Mouse (Mus musculus): ENCODE measurements around the gene Ppig. TPM values are rescaled to one million over a fixed set of nuclear protein-coding genes. Genes with fewer than 3 reads are reported as not detected.

Ppig gene
- total and polyA plus RNA-seq, 2 experiments from 2014 or later, result 13.6 to 140 TPM

DNA sequence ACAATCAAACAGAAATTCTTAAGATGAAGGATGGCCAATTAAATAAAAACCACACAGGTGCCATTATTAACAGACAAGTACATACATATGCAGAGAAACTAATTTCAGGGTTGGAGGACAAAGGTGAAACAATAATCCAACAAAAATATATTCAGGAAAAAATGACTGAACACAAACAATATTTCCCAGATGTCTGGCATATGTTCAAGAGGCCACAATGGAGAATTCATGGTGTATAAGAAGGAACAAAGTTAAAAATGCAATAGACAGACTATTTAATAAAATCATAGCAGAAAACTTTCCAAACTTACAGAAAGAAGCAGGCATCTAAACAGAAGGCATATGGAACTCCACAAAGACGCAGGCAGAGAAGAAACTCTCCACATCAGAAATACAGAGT is 42.4 kb downstream of the Ppig start:
- no peaks in the 10 kb centered on the region for H3K27me3 ChIP-seq (ENCODE audit: insufficient read depth, low read length)
- ATAC-seq (ENCODE audit: low FRiP score) (no peak), DNase-seq (ENCODE audit: low spot score) (no peak)
- H3K4me3 ChIP-seq (ENCODE audit: low read depth, low read length), result no peak overlapping the region
- H3K4me2 ChIP-seq (ENCODE audit: low read depth, low read length, poor library complexity, severe bottlenecking), result no peak overlapping the region
- no peak overlapping the region for H3K27ac ChIP-seq (ENCODE audit: low read depth, low read length)
- TF ChIP-seq CTCF (IDR thresholded peaks at IDR 0.05), result no peak
- no peak overlapping the region for H3K9ac ChIP-seq (replicated peaks; ENCODE audit: low read length, poor library complexity, severe bottlenecking)
- H3K36me3 ChIP-seq (ENCODE audit: insufficient read depth, low read length), result no peaks in the 10 kb centered on the region
- H3K9me3 ChIP-seq (ENCODE audit: low read length), result no peaks in the 10 kb centered on the region
- H3K4me1 ChIP-seq (ENCODE audit: insufficient read depth, low read length), result no peaks in the 10 kb centered on the region
- WGBS, result 88% methylated on average over 1 of the region's 1 CpGs

DNA sequence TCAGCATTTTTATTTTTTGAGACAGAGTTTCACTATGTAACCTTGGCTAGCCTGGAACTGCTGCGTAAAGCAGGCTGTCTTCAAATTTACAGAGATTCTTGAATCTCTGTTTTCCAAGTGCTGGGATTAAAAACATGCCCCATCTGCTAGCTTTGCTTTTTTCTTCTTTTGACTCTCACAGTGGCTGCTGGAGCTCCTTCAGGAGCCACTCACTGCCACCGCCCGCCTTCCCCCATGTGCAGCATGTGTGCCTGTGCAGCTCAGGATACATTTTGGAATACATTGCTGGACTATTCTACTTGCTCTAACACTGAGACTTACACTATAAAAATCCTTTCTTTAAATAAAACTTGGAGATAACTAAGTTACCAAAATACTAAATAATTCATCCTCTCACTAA is 51.0 kb downstream of the Ppig start:
- Histone ChIP-seq H3K9me3 (ENCODE audit: low read length) (no peaks in the 10 kb centered on the region), H3K4me3 (ENCODE audit: low read depth, low read length) (no peak overlapping the region), H3K27ac (ENCODE audit: low read depth, low read length) (no peak overlapping the region), H3K36me3 (ENCODE audit: insufficient read depth, low read length) (no peaks in the 10 kb centered on the region; the same call in 1 of the 2 replicates), H3K9ac (replicated peaks; ENCODE audit: low read length, poor library complexity, severe bottlenecking) (no peak overlapping the region), H3K27me3 (ENCODE audit: insufficient read depth, low read length) (no peaks in the 10 kb centered on the region), H3K4me2 (ENCODE audit: low read depth, low read length, poor library complexity, severe bottlenecking) (no peak overlapping the region), H3K4me1 (ENCODE audit: insufficient read depth, low read length) (no peaks in the 10 kb centered on the region)
- no peak for ATAC-seq (ENCODE audit: low FRiP score)
- TF ChIP-seq CTCF (IDR thresholded peaks at IDR 0.05), result no peak
- DNase-seq (ENCODE audit: low spot score), result no peak
- WGBS, result 97% methylated on average over 3 of the region's 3 CpGs

DNA sequence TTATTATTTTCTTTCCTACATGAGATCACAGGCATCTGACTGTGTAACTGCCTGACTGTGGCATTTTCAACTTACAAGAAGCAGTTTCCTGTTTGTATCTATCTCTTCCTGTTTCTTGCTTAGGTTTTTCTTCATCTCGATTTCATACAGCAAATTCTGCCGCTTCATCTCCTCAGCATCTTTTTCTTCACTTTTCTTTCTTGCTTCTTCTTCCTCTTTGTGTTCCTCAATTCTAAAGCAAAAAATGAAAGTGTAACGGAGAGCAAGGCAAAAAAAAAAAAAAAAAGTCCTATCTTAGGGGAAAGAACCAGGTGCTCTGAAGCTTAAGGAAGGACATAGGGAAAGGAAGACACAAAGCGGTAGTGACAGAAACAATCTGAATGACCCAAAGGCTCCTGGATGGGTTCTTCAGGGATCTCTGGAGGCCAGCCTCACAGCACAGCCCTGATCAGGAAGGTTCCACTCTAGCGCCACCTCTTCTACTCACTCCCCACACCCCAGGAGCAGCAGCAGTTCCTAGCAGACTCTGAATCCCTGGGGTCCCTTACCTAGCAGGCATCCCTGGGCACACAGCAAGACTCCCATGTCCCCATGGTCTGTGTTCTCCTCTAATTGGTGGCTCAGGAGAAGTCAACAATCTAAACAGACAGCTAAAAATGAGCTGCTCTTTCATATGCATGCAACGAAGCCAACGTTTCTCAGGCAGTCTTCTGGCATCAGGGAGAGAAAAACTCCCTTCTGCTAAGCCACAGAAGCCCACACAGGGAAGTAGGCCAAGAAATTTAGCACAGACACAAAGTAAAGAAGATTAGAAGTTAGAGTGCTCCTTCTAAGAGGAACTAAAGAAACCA is 55.9 kb downstream of the Ppig start:
- H3K9ac ChIP-seq (replicated peaks; ENCODE audit: low read length, poor library complexity, severe bottlenecking), result no peak overlapping the region
- H3K27ac ChIP-seq (ENCODE audit: low read depth, low read length), result no peak overlapping the region
- H3K36me3 ChIP-seq (ENCODE audit: insufficient read depth, low read length), result peaks cover 3% of the 10 kb centered on the region; the same call in 1 of the 2 replicates
- H3K4me3 ChIP-seq (ENCODE audit: low read depth, low read length), result no peak overlapping the region
- no peaks in the 10 kb centered on the region for H3K27me3 ChIP-seq (ENCODE audit: insufficient read depth, low read length)
- H3K9me3 ChIP-seq (ENCODE audit: low read length), result no peaks in the 10 kb centered on the region
- DNase-seq (ENCODE audit: low spot score) (no peak), ATAC-seq (ENCODE audit: low FRiP score) (no peak)
- TF ChIP-seq CTCF (IDR thresholded peaks at IDR 0.05), result no peak
- H3K4me2 ChIP-seq (ENCODE audit: low read depth, low read length, poor library complexity, severe bottlenecking), result no peak overlapping the region
- 75% methylated on average over 7 of the region's 7 CpGs for whole genome bisulfite sequencing
- no peaks in the 10 kb centered on the region for H3K4me1 ChIP-seq (ENCODE audit: insufficient read depth, low read length)

DNA sequence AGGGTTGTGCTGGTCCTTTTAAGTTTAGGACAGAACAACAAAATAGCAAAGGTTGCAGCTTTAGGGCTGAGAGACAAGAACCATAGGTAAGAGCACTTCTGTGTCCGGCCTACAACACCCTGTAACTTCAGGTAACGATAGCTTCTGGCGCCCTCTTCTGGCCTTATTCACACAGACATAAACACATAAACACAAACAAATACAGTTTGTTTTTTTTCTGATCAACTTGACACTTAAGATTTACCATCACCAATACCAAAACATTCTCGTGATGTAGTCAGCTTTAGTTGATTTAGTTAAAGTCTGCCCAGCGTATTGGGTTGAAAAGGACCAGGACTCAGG is 56.5 kb downstream of the Ppig start:
- Histone ChIP-seq H3K27ac (ENCODE audit: low read depth, low read length) (no peak overlapping the region), H3K36me3 (ENCODE audit: insufficient read depth, low read length) (peaks cover 3% of the 10 kb centered on the region; the same call in 1 of the 2 replicates), H3K9ac (replicated peaks; ENCODE audit: low read length, poor library complexity, severe bottlenecking) (no peak overlapping the region), H3K4me2 (ENCODE audit: low read depth, low read length, poor library complexity, severe bottlenecking) (no peak overlapping the region), H3K4me1 (ENCODE audit: insufficient read depth, low read length) (no peaks in the 10 kb centered on the region), H3K27me3 (ENCODE audit: insufficient read depth, low read length) (no peaks in the 10 kb centered on the region), H3K4me3 (ENCODE audit: low read depth, low read length) (no peak overlapping the region), H3K9me3 (ENCODE audit: low read length) (no peaks in the 10 kb centered on the region)
- peak; percentile 24 for DNase-seq (ENCODE audit: low spot score)
- WGBS, result 43% methylated on average over 5 of the region's 5 CpGs
- TF ChIP-seq CTCF (IDR thresholded peaks at IDR 0.05), result peak; percentile 50
- ATAC-seq (ENCODE audit: low FRiP score), result no peak

DNA sequence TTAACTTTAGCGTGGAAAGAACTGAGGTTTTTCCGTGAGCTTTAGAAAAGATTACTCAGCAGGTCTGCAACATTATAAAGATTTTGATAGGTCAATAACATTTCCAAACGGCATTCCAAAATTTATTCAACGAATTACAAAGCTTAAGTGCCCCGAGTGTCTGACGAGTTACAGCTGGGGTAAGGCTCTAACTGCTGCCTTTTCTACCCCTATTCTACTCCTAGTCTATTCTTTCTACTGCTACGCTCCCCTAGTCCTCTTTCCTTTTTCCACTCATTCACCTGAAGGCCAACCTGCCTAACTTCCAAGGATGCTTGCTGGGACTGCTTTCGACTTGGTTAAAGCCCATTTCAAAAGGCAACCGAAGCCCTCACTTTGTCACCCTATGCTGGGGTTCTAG is 66.6 kb downstream of the Ppig start:
- Histone ChIP-seq H3K4me3 (ENCODE audit: low read depth, low read length) (peak overlapping the region; percentile 67), H3K36me3 (ENCODE audit: insufficient read depth, low read length) (0 out of 2 replicates have a peak, but pooled peaks cover 3% of the 10 kb centered on the region), H3K9ac (replicated peaks; ENCODE audit: low read length, poor library complexity, severe bottlenecking) (peak overlapping the region; percentile 66), H3K27ac (ENCODE audit: low read depth, low read length) (peak overlapping the region; percentile 86), H3K4me2 (ENCODE audit: low read depth, low read length, poor library complexity, severe bottlenecking) (peak overlapping the region; percentile 83), H3K27me3 (ENCODE audit: insufficient read depth, low read length) (no peaks in the 10 kb centered on the region), H3K4me1 (ENCODE audit: insufficient read depth, low read length) (no peaks in the 10 kb centered on the region), H3K9me3 (ENCODE audit: low read length) (no peaks in the 10 kb centered on the region)
- DNase-seq (ENCODE audit: low spot score) (no peak), ATAC-seq (ENCODE audit: low FRiP score) (peak; percentile 34; the same call in 1 of the 2 replicates)
- 29% methylated on average over 9 of the region's 9 CpGs for WGBS
- TF ChIP-seq CTCF (IDR thresholded peaks at IDR 0.05), result no peak

GRCm38 (mm10) chr2:69789429-69790069 is 67.2 kb downstream of the Ppig start, which contains the start of the genes Ccdc173 and Phospho2:
Gene Ccdc173 (minus strand): TSS chr2:69789575.
Gene Phospho2 (plus strand): TSS chr2:69789623.
- ATAC-seq (ENCODE audit: low FRiP score) (peak; percentile 96), DNase-seq (ENCODE audit: low spot score) (peak; percentile 99)
- peak within 1 kb of the TSS; percentile 67 for H3K4me3 ChIP-seq (ENCODE audit: low read depth, low read length)
- H3K36me3 ChIP-seq (ENCODE audit: insufficient read depth, low read length), result 0 out of 2 replicates have a peak, but pooled peaks cover 3% of the 10 kb centered on the region
- H3K9me3 ChIP-seq (ENCODE audit: low read length), result no peaks in the 10 kb centered on the region
- 2% methylated on average over 48 of the region's 48 CpGs for WGBS
- peak within 1 kb of the TSS; percentile 70 for H3K9ac ChIP-seq (replicated peaks; ENCODE audit: low read length, poor library complexity, severe bottlenecking)
- peak within 1 kb of the TSS; percentile 83 for H3K4me2 ChIP-seq (ENCODE audit: low read depth, low read length, poor library complexity, severe bottlenecking)
- H3K27ac ChIP-seq (ENCODE audit: low read depth, low read length), result peak within 1 kb of the TSS; percentile 86
- no peaks in the 10 kb centered on the region for H3K27me3 ChIP-seq (ENCODE audit: insufficient read depth, low read length)
- no peak for TF ChIP-seq CTCF (IDR thresholded peaks at IDR 0.05)
- H3K4me1 ChIP-seq (ENCODE audit: insufficient read depth, low read length), result no peaks in the 10 kb centered on the region
